Mouse (Mus musculus) megakaryocyte-erythroid progenitor cell, adult 5-6 weeks (primary cell): ENCODE measurements around the gene Mfsd11. TPM values are rescaled to one million over a fixed set of nuclear protein-coding genes. Genes with fewer than 3 reads are reported as not detected.

Experiments used
- ATAC-seq: replicated peaks from 2 replicates; pipeline ENCODE4 v1.8.0; 2016; ENCODE audit warnings: mild to moderate bottlenecking, inconsistent platforms; ENCODE audit not compliant: severe bottlenecking, poor library complexity, low FRiP score, low TSS enrichment
- total RNA-seq, 2 experiments: library from RNA; stranded (forward) in 1 of 2; stranded (reverse) in 1 of 2; fragments of 200-1000, 215-1000 nt in 1 of 2; fragments of >200 nt in 1 of 2; fragmentation: Nextera tagmentation in 1 of 2; gene quantifications; 2 replicates each; pipeline ENCODE4 v1.2.3; 2014 to 2017

Mfsd11 gene
- 17.2 and 21.1 TPM in 2 replicates for total RNA-seq (2014; fragmentation: Nextera tagmentation)
- total RNA-seq (2017) = 7.2 and 20.1 TPM in 2 replicates

DNA sequence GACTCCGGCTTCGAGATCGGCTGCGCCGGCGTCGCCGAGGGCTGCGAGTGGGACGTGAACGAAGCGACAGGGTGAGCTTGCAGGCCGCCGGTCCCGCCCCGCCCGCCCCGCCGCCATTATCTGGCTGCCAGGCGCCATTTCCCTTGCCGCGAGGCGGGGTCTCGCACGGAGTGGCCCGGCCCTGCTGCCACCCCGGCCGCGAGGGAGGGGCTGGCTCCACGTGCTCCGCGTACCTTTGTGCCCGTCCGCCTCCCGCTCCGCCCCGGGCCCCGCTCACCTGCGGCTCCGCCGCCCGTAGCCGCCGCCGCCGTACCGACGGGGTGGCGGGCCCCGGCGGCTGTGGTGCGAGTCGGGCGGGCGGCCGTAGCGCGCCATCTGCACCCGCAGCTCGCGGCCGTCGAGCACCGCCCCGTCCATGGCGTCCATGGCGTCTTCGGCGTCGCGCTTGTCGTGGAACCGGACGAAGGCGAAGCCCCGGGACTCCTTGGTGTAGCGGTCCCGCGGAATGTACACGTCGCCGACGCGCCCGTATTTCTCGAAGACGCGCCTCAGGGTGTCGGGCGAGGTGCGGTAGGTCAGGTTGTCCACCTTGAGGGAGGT is at the start of gene Mfsd11:
Gene Mfsd11, plus strand, starts transcription at position 150 of the 600 bp plus-strand sequence.
- ATAC-seq = no peak

DNA sequence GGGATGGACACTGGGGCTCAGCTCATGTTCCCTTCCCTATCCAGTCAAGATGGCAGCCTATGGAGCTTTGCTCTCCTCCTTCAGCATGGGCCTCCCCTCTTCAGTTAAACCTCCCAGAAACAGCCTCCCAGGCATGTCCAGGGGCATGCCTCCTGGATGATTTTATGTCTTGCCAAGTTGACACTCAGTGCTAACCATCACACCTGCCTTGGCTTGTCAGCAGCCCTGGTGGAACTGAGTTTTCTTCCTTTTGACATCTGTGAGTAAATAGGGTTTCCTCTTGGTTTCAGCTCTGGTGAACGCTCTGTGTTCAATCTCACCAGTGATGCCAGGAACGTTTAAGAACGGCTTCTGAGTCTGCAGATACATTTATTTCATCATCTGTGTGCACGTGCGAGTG is 49.5 kb upstream of the Mfsd11 start:
- ATAC-seq = no peak

DNA sequence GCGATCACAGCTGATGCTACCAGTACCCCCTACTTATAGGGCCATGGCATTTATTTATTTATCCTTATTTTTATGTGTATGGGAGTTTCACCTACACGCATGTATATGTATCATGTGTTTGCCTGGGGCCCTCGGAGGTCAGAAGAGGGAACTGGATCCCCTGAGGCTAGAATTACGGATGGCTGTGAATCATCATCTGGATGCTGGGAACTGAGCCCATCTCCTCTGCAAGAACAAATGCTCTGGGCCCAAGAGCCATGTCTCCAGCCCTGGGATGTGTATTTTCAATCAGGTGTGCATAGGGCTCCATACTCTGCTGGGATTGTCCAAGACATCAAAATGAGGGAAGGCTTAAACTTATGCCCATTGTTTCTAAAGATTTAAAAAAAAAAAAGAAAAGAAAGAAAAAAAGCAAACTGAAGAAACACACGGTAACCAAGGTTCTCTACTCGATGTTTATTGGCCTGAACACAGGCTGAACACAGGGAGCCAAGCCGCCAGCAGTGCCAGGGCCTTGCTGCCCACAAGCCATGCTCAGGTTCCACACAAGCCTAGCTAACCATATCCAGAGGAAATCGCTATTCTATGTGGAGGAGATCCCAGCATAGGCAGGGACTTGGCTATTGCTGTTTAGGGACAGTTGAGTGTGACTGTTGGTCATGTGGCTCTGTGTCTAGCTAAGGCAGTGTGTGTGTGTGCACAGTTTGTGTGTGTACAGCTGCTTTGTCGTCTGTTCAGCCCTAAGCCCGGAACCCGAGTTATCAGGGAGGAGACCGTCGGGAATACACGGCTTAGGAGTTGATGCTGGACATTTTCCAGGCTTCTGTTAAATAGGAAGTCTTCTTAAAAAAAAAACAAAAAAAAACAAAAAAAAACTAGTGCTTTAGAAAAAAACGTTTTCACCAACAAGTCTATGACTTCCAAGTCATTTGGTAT is 45.8 kb upstream of the Mfsd11 start:
- ATAC-seq = no peak

DNA sequence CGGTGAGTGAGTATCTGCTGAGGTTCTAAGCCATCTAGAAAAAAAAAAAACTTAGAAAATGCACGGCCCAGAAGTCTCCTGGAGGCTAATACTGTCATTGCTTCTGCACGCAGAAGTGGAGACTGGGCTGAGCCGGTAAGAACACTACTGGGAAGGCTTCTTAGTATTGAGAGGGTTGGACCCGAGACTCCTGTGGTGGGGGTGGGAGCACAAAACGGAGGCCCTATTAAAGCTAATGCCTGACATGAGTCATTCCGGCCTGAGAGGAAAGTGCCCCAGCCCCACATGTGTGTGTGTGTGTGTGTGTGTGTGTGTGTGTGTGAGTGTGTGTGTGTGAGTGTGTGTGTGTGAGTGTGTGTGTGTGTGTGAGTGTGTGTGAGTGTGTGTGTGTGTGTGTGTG is 45.1 kb upstream of the Mfsd11 start:
- ATAC-seq = no peak

DNA sequence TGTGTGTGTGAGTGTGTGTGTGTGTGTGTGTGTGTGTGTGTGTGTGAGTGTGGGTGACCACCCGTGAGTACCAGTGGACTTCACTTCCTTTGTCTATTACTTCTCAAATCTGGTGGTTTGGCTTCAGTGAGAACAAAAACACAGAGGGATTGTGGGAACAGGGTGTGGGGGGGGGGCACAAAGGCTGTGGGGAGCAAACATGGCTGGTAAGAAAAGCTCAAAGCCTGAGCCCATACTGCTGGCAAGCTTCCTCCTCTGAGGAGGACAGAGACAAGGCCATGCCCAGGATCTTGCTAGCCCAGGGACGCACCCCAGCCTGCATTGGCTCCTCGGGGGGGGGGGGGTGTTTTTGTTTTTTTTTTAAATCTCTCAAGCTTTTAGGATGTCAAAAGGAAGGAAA is 44.7 kb upstream of the Mfsd11 start:
- no peak for ATAC-seq

DNA sequence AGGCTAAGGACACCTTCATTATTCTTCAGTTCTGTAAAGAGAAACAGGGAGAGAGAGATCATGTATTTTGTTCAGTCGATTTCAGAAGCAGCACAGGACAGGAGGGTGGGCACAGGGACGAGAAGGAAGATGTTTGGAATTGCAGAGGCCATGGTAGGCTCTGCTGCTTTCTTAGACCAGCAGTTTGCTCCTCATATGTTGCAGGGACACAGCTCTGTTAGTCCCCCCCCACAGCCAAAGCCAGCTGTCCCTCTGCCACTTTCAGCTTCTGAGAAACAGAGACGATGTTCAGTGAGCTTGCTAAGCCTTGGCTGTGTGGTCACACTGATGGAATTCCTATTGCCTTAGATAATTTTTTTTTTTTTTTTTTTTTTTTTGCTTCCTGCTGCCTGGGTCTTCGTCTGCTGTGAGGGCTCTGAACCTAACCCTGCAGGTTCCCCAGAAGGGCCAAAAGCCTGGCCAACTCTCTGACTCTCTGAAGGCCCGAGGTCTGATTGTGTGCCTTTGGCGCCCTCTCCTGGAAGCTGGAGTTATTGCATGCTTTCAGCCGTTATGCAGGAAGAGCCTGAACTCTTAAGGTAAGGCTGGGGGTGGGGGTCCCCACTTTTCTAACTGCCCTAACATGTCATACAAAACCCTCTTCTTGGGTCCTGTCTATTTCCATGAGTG is 44.2 kb upstream of the Mfsd11 start:
- 0 out of 2 replicates have a peak, but pooled peaks have one; percentile 55 for ATAC-seq

DNA sequence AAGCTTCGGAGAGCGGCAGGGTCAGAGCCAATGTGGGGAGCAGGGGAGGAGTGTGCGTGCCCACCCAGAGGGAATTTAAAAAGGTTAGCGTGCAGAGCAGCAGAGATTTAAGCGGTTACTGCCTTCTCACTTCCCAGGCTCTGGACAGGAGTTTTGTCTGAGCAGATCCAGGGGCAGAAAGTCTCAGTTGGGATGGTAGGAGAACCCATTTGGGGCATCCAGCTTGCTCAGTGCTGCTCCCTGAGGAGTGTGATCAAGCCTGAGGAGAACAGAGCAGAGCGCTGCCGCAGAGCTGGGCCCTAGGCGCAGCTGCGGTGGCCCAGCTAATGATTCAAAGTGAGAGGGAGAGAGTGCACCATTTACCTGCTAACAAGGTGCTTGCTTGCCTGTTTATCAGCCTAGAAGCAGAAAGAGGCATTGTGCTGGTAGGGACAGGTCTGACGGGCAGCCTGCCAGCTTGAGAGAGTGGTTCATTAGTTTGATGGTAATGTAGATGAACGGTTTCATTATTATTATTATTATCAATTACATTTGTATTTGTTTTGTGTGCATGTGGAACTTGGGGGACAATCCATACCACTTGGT is 43.3 kb upstream of the Mfsd11 start:
- no peak for ATAC-seq

DNA sequence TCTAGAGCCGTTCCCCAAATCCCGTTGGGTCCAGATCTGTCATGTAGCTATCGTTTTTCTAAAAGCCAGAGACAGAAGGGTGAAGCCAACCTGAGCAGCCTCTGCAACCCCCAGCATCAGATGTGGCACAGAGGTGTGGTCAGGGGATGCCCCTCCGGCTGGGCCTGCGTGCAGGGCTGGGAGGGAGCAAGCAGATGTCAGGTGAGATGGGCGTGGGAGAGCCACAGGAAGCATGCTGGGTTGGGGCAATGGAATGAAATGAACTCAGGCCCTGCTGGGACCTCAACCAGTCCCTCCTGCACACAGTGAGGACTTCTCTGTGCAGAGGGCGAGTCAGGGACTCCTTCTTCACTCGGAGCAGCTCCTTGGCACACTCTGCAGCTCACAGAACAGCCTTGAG is 42.7 kb upstream of the Mfsd11 start:
- ATAC-seq = 0 out of 2 replicates have a peak, but pooled peaks have one; percentile 19

DNA sequence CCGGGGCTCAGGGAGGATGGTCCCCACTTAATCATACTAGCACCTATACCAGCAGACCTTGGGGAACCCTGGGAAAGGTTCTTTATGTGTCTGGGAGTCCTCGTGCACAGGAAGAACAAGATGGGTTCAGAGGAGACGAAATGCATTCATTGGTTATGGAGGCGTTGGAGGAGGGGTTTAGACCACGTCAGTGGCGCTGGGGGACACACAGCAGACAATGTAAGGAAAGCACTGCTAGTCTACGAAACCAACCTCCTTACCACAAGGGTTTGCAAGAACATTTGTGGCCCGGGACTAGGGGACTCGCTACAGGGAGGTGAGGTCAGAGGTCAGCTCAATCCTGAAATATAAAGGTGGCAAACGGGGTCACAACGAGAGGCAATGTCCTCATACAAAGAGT is 41.7 kb upstream of the Mfsd11 start:
- ATAC-seq = no peak

DNA sequence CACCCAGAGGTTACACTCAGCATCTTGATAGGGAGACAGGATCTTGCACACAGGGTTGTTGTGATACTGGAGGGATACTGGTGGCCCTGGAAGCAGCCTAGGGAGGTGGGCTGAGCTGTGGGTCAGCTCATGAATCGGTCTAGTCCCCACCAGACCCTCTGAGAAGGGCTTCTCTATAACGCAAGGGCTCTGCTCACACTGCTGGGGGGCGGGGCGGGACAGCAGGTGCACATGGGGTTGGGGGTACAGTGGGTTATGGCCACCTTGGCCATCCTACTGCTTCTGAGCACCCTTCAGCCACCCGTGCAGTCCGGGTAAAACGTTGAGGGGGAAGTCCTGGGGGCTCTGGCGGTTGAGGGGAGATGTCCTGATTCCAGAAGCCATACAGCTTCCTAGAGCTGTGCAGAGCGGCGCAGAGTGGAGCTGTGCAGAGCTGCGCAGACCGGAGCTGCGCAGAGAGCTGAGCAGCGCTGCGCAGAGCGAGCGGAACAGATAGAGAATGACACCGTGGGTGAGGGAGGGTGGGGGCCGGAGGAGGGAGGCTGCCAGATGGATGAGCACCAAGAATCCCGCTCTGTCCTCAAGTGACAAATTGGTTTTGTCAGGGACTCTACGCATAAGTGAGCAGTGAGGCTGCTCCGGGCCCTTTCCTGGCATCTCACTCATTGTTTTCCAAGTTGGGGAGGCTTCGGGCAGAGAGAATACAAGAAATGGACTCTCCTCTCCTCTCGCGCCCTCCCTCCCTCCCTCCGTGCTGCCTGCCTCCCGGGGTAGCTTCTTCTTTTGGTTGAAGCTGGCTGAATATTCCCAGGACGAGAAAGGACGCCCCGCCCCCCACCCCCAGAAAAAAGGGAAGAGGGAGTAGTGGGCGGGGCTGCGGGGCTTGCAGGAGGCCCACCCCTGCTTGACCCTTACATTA is 41.0 kb upstream of the Mfsd11 start:
- ATAC-seq = peak; percentile 71

DNA sequence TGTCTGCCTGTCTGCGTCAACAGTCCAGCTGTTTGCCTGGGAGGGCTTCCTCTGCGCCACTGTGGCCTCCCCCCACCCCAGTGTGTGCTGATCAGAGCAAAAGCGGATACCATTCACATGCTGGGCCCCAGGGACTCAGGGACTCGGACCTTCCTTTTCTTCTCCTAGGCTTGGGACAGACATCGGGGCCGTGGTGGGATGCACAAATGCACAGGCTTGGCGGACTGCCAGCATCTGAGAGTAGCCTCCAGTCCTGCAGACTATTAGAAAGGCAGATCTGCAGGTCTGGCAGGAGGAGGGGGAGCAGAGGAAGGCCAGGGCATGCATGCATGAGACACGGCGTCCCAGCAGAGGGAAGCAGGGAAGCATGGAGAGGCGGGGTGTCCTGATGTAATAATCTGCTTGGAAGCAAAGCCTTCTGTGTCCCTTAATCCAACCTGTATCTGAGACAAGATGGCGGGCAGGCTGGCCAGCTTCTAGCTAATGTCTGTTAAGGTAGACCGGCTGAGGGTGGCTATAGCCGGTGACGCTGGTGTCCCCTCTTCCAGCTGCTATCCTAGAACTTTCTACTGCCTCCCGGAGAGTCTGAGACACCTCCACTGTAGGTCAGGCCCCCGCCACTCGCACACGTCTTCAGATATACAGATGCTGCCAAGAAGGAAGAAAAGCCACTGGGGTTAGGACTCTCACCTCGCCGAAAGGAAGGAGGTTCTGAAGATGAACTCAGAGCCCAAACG is 39.3 kb upstream of the Mfsd11 start:
- no peak for ATAC-seq

DNA sequence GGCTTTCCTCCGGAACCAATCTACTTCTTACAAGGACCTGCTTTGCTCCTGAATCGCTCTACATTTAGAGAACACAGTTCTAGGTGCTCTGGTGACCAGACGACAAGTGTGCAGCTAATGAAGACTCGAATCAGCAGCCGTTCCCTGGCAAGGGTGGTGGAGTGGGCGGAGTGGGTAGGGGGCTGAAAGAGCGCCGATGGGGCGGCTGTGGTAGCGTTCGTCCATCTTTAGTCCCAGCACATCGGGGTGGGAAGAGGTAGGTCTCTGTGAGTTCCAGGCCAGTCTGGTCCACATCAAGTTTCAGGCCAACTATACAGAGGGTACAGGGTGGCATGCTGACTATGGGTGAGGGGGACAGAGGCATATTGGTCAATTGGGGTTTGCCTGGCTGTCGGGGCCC is 38.6 kb upstream of the Mfsd11 start:
- ATAC-seq = no peak

DNA sequence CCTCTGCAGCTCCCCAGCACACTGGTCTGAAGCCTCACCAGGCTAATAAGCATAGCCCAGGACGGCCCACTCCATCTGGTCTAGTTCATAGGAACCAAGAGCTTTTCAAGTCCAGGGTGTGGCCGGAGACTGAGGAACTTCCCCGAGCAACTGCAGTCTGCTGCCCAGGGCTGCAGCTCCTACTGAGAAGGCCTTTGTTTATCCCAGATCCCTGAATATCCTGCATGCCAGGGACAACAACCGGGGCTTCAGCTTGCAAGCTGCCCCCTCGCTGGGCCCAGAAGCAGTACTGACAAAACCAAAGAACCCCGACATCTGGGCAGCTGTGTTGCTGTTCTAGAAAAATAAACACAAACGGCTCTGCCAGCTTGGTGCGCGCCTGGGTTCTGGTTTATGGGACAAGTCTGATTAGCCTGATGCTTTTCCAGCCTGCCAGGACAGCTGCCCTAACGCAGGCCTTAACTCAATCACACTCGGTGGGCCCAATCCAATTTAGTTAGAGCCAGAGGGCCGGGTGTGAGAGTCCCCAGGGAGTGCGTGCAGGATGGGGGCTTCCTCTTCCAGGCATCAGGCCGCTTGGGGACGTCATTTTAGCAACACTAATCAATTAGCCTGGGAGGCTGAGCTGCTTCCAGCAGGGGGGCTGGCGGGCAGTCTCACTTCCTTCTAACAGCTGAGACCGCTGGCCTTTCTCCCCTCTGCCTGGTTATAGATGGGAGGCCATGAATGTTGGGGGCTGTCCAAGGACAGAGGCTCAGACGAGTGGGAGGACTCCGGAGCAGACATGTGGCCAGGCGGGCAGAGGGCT is 38.0 kb upstream of the Mfsd11 start:
- no peak for ATAC-seq

DNA sequence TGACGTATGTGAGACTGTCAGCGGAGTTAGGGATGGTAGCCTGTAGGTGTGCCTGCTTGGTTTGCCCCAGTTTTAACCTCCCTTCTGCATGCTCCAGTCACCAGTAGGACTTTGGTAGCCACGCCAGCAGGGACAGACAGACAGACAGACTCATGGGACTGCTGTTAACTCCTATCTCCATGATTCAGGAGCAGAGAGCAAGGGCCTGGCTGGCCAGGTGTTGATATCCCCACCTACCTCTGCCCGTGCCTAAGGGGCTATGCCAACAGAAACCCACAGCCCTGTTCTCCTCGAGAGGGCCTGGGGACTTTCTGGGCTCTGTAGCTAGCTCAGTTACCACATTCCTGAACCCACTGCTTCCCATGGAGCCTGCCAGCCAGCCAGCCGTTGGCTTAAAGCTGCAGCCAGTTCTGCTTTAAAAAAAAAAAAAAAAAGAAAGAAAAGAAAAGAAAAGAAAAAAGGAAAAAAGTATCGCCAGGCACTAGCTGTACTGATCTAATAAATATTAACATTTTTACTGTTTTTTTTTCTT is 37.3 kb upstream of the Mfsd11 start:
- no peak for ATAC-seq

DNA sequence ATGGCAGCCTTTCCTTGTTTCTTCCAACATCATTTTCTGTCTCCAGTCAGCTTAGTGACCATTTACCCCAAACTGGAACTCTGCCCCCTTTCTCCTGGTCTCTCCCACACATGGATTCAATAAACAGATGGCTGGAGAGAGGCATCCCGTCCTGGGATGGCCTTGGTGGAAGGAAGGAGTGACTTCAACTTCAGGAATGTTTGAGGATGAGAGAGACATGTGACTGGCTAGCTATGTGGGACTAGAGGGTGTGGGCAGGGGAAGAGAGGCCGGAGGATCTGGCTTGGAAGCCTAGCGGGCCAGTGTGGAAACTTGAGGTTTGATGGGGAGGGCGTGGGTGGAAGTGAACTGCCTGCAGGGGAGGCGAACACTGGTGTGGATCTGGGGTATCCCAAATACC is 35.5 kb upstream of the Mfsd11 start:
- ATAC-seq = no peak

DNA sequence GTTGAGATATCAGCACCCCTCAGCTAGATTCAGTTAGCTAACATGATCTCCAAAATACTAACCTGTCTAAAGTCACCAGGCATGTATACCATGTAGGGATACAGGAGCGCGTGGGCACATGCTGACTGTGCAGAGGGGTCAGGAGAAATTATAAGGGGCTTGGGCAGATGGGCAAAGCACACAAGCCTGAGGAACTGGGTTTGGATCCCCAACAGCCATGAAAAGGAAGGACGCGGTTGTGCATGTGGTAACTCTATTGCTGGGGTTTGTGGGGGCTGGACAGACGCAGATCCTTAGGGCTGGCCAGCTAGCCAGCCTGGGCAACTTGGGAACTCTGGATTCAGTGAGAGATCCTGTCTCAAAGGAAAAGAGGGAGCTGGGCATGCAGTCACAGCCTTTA is 34.7 kb upstream of the Mfsd11 start:
- ATAC-seq = no peak

DNA sequence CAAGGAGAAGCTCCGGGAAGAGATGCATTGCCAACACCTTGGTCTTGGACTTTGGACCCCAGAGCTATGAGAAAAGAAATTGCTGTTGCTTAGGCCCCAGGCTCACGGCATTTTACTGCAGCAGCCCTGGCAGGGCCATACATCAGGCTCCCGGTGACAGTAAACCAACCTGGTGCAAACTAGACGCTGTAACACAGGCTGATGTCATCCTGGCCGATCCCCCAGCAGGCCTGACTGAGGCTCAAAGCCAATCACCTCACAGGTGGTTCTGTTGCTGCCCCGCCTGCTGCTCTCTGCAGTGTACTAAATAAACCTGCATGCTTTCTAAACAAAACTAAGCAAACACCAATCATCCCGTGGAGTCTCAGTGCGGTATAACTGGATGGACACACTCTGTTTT is 33.5 kb upstream of the Mfsd11 start:
- ATAC-seq = no peak
